Mouse (Mus musculus) left cerebral cortex, postnatal 25 days (tissue): Measurements from ENCODE around the gene Armh2. TPM values are rescaled to one million over a fixed set of nuclear protein-coding genes. Genes with fewer than 3 reads are reported as not detected.
A peak's percentile ranks its signal among the peaks of the same experiment; 100 is the strongest.

Experiments used
- DNase-seq, 2 experiments: peaks; one replicate each; pipeline ENCODE4 v3.0.0; 2022; ENCODE audit warnings: low spot score in 2 of 2, mixed read lengths in 1 of 2
- intact Hi-C: fragments of 180-260 bp; cut with DNase I; formaldehyde crosslinking; loops from one replicate; pipeline ENCODE4 v1.15.1; 2025
- total RNA-seq, 2 experiments: library from RNA; stranded (reverse); gene quantifications; 2 replicates each; pipeline ENCODE4 v1.2.3; 2021

Armh2 gene
- total RNA-seq, result not detected

DNA sequence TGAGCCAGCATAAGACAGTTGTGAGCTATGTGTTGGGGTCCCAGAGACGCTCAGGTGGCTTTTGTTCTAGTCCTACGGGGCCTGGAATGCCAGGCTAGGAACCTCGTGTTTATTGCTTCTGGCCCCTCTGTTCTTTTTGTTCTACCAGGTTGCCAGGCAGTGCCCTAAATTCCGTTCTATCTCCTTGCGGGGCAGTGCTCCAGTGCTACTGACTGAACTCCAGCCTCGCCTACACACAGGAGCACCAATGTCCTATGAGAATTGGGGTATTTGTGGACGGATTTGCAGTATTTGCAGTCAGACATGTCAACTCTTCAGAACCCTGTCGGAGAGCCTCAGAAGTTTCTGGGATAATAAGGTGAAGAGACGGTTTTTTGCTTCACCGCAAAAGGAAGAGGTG, at the start of gene Armh2:
Gene Armh2 (plus strand): TSS at position 205 of the 400 bp plus-strand sequence.
- intact Hi-C loops, result no loop called here

GRCm38 (mm10) chr13:24693312-24693711, 47.7 kb upstream of the Armh2 start:
- no peak for DNase-seq
- intact Hi-C loops, result no loop called here

More for the DNA sequence above, at the start of gene Armh2:
- DNase-seq, result no peak

DNA sequence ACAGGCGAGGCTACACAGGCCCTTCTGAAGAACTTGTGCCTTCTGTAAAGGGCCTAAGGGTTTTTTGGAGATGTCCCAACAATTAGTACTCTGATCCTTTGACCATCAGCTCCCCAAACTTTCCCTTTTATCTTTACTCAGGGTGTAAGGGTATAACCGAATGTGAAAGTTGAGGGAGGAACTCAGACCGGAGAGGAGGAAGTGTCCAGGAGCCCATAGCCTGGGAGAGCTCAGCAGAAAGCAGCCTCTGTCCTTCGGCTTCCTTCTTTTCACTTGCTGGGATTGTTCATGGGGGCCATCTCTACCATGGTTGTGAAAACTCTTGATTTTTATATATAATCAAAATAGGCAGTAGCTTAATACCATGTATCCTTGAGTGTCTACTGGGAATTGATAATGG, 42.3 kb upstream of the Armh2 start:
- DNase-seq, result no peak
- intact Hi-C loops, result no loop called here

GRCm38 (mm10) chr13:24702128-24702527, 38.9 kb upstream of the Armh2 start:
- intact Hi-C loops, result no loop called here
- DNase-seq, result no peak

GRCm38 (mm10) chr13:24709656-24710396, 31.2 kb upstream of the Armh2 start:
- intact Hi-C loops, result no loop called here
- DNase-seq, result no peak

GRCm38 (mm10) chr13:24710968-24711367, 30.1 kb upstream of the Armh2 start:
- no peak for DNase-seq
- intact Hi-C loops, result no loop called here

DNA sequence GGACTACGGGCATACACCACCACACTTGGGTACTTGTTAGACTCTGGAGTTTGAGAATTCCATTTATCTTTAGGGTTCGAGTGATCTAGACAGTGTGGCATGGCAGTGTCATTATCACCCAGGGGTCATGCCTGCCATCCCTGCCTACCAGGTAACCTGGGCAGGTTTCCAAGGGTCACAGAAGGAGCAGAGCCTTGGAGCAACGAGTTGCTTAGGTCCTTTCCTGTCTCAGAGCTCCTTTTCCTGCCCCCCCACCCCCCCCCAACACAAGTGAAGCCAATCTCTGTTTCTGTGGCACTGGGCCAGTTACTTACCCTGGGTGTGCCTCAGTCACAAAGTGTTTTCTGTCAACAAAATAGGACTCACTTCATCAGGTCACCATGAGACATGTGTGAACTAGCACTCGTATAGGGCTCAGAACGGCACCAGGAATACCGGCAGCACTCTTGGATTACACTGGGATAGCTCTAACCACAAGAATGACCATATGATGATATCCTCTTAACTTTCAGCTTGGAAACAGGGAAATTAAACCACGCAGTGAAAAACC, 28.4 kb upstream of the Armh2 start:
- intact Hi-C loops, result no loop called here
- no peak for DNase-seq

- intact Hi-C loops, result no loop called here
- peak; percentile 87 to 96 for DNase-seq
Measured at GRCm38 (mm10) chr13:24713434-24714000, 27.5 kb upstream of the Armh2 start.

GRCm38 (mm10) chr13:24714360-24714885, 26.6 kb upstream of the Armh2 start:
- intact Hi-C loops, result no loop called here
- DNase-seq, result no peak

DNA sequence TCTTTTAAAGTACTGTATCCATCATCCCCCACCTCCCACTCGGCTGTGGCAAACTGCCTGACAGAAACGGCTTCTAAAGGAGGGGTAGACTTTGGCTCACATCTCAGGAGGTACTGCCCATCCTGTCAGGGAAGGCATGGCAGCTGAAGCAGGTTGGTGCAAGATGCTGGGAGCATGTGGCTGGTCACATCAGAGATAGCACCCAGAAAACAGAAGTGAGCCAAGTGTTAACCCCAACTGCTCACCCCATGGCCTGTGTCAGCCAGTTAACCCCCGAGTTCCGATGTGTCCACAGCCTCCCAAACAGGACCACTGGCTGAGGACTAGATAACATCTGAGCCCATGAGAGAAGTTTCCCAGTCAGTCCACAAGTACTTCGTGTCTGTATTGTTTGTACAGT, 25.4 kb upstream of the Armh2 start:
- intact Hi-C loops, result no loop called here
- peak in 1 of 2 experiments; percentile 33 for DNase-seq

- intact Hi-C loops, result no loop called here
- no peak for DNase-seq
Measured at GRCm38 (mm10) chr13:24716441-24716840, 24.6 kb upstream of the Armh2 start.

GRCm38 (mm10) chr13:24717677-24718076, 23.4 kb upstream of the Armh2 start:
- intact Hi-C loops, result no loop called here
- no peak for DNase-seq

DNA sequence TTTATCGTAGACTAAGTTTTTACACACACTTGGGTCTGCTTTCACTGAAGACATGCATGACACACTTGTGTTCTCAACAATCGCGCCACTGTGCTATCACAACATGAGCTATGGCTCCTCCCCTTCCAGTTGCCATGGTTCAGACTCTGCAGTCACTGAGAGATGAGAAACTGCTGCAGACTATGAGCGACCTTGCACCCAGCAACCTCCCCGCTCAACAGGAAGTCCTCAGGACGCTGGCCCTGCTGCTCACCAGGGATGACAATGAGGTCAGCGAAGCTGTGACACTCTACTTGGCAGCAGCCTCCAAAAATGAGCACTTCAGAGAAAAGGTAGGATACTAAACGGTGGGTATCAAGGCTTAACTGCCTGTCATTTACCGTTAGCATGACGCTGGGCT, 19.5 kb upstream of the Armh2 start:
- intact Hi-C loops, result no loop called here
- no peak for DNase-seq

GRCm38 (mm10) chr13:24723699-24724394, 17.2 kb upstream of the Armh2 start:
- intact Hi-C loops, result no loop called here

DNA sequence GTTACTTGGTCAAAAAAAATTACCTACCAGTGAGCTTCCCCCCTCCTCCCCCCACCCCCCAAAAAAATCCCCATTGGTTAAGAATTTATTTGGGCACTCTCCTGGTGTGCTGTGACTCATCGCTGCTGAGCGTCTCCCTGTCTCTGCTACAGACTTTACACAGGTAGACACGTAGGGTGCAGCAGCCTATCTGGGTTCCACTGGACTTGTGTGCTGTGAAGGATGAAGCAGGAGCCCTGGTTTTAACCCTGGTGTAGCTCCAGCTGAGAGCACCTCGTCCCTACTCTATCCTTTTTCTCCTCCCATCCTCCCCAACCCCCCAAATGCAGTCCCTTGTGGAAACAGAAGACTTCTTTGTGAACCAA, 16.7 kb upstream of the Armh2 start:
- intact Hi-C loops, result no loop called here
- DNase-seq, result peak in 1 of 2 experiments; percentile 6

More at GRCm38 (mm10) chr13:24723699-24724394, 17.2 kb upstream of the Armh2 start:
- DNase-seq, result no peak

- DNase-seq, result peak in 1 of 2 experiments; percentile 47
- intact Hi-C loops, result no loop called here
Measured at GRCm38 (mm10) chr13:24729128-24729527, 11.9 kb upstream of the Armh2 start.

- no peak for DNase-seq
- intact Hi-C loops, result no loop called here
Measured at GRCm38 (mm10) chr13:24734502-24734901, 6.5 kb upstream of the Armh2 start.

GRCm38 (mm10) chr13:24735608-24736131, 5.4 kb upstream of the Armh2 start:
- intact Hi-C loops, result no loop called here

DNA sequence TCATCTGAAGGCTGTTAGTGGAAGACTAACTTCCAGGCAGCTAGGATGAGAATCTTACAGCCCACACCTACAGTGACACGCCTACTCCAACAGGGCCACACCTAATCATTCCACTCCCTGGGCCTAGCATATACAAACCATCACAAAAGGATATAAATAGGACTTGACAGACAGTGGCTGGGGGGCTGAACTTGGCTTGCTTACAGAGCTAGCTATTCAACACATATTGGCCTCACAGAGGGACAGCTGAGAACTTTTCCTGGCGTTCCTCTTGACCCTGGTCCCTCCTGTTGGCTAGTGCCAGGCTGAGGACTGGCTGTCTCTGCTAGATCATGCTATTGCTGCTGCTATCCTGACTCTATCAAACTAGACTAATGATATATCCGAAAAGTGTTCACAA, 6.8 kb downstream of the Armh2 start:
- intact Hi-C loops, result no loop called here
- no peak for DNase-seq

More at GRCm38 (mm10) chr13:24735608-24736131, 5.4 kb upstream of the Armh2 start:
- DNase-seq, result no peak

GRCm38 (mm10) chr13:24750807-24751206, 9.8 kb downstream of the Armh2 start:
- no peak for DNase-seq
- intact Hi-C loops, result no loop called here
